16 mouse cellular contexts compared by ENCODE assay signal in genomic region chr7:135588620-135589309, GRCm38 (mm10). TPM values are rescaled to one million over a fixed set of nuclear protein-coding genes. Genes with fewer than 3 reads are reported as not detected.
DNase-seq lines count a peak whose midpoint lies in the region; ATAC-seq and TF ChIP-seq lines count a peak whose summit lies in the region.
"Had no signal": no experiment of that assay in that cellular context is flagged by ENCODE, and none has a peak within 500 bp of the region (broad histone marks: within the 10 kb centered on the region; RNA-seq: fewer than 3 reads in every experiment).

No protein-coding gene starts in this region.

- H3K4me2 ChIP-seq in hindbrain, postnatal 0 days (ENCODE audit: low read depth, low read length): no peak overlapping the region
- H3K4me2 ChIP-seq: stomach, embryonic 15.5 days had no signal

- H3K9ac ChIP-seq in hindbrain, postnatal 0 days (replicated peaks; ENCODE audit: low read length): no peak overlapping the region
- peak overlapping the region; percentile 68 for H3K9ac ChIP-seq in MEL (ENCODE audit: control insufficient read depth, low read depth, low read length, poor library complexity, severe bottlenecking)
- H3K9ac ChIP-seq: forebrain, postnatal 0 days; stomach, embryonic 15.5 days had no signal

- TF ChIP-seq EP300 in MEL (IDR thresholded peaks at IDR 0.05; ENCODE audit: low read depth in 1 of 2, low read length in 2 of 2): no peak

- no peaks in the 10 kb centered on the region for H3K36me3 ChIP-seq in hindbrain, embryonic 10.5 days
- H3K36me3 ChIP-seq in hindbrain, postnatal 0 days (ENCODE audit: insufficient read depth, low read length): no peaks in the 10 kb centered on the region
- peaks cover 0 to 55% of the 10 kb centered on the region in 2 experiments; a peak in 2 of 4 replicates for H3K36me3 ChIP-seq in MEL (ENCODE audit: control insufficient read depth in 1 of 2, insufficient read depth in 2 of 2, low read length in 2 of 2)
- H3K36me3 ChIP-seq: stomach, embryonic 15.5 days had no signal

- no peak overlapping the region for H3K4me3 ChIP-seq in hindbrain, embryonic 10.5 days
- no peak overlapping the region for H3K4me3 ChIP-seq in hindbrain, postnatal 0 days (ENCODE audit: low read length)
- peak overlapping the region; percentile 21 to 61 for H3K4me3 ChIP-seq in MEL (ENCODE audit: control insufficient read depth in 1 of 2, insufficient read depth in 1 of 2, low read depth in 2 of 2, low read length in 2 of 2)
- H3K4me3 ChIP-seq: stomach, embryonic 15.5 days had no signal

- peak in 1 of 2 experiments; percentile 64; a peak in 1 of 4 replicates for TF ChIP-seq POLR2A in MEL (IDR thresholded peaks at IDR 0.05; ENCODE audit: control insufficient read depth in 1 of 2, insufficient read depth in 1 of 2, low read depth in 1 of 2, low read length in 2 of 2, poor library complexity in 1 of 2)

- H3K27ac ChIP-seq in hindbrain, embryonic 10.5 days: 0 out of 2 replicates have a peak overlapping the region, but pooled peaks have one; percentile 2
- no peak overlapping the region for H3K27ac ChIP-seq in hindbrain, postnatal 0 days
- peak overlapping the region; percentile 85 for H3K27ac ChIP-seq in MEL (ENCODE audit: control insufficient read depth, low read depth, low read length)
- H3K27ac ChIP-seq: stomach, embryonic 15.5 days had no signal

- no peak for TF ChIP-seq RAD21 in MEL (IDR thresholded peaks at IDR 0.05; ENCODE audit: low read depth, low read length)

- no peak for TF ChIP-seq CTCF in hindbrain, postnatal 0 days (IDR thresholded peaks at IDR 0.05; ENCODE audit: low read depth)
- TF ChIP-seq CTCF in MEL (IDR thresholded peaks at IDR 0.05 in 2 of 3, conservative IDR thresholded peaks at IDR 0.05 in 1 of 3; ENCODE audit: control insufficient read depth in 1 of 3, insufficient read depth in 1 of 3, low read depth in 2 of 3, low read length in 3 of 3, poor library complexity in 1 of 3, severe bottlenecking in 1 of 3): no peak

- H3K4me1 ChIP-seq in hindbrain, embryonic 10.5 days (replicated peaks): peaks cover 30% of the 10 kb centered on the region
- H3K4me1 ChIP-seq in hindbrain, postnatal 0 days (ENCODE audit: insufficient read depth, low read length): peaks cover 3% of the 10 kb centered on the region; the same call in 1 of the 2 replicates
- peaks cover 19 to 48% of the 10 kb centered on the region in 2 experiments for H3K4me1 ChIP-seq in MEL (ENCODE audit: control insufficient read depth in 1 of 2, insufficient read depth in 2 of 2, low read length in 2 of 2)
- H3K4me1 ChIP-seq: stomach, embryonic 15.5 days had no signal

- DNase-seq in hindbrain, embryonic 10.5 days (ENCODE audit: low spot score): no peak
- no peak for DNase-seq in hindbrain, postnatal 0 days (ENCODE audit: low spot score)
- DNase-seq in MEL (ENCODE audit: low read depth, low spot score) (peak; percentile 90), liver (peak; percentile 61)
- DNase-seq in adrenal gland, adult 8-10 months: no peak
- DNase-seq in urinary bladder, adult 18-20 months (ENCODE audit: low spot score in 2 of 2): no peak
- DNase-seq in retina, postnatal 1 day: no peak
- DNase-seq: forebrain, postnatal 0 days; heart, postnatal 14 days; kidney, postnatal 36 days; left cerebral cortex, postnatal 4 days had no signal

- peaks cover 18% of the 10 kb centered on the region for H3K79me2 ChIP-seq in MEL (ENCODE audit: control insufficient read depth, insufficient read depth, low read length, poor library complexity)

- WGBS in hindbrain, embryonic 10.5 days: 77% methylated on average over 8 of the region's 8 CpGs
- WGBS in hindbrain, postnatal 0 days: 74% methylated on average over 8 of the region's 8 CpGs

- no peaks in the 10 kb centered on the region for H3K27me3 ChIP-seq in hindbrain, embryonic 10.5 days (ENCODE audit: insufficient read depth, poor library complexity, severe bottlenecking)
- no peaks in the 10 kb centered on the region for H3K27me3 ChIP-seq in hindbrain, postnatal 0 days (ENCODE audit: insufficient read depth, low read length)
- no peaks in the 10 kb centered on the region for H3K27me3 ChIP-seq in MEL (ENCODE audit: control insufficient read depth in 1 of 2, insufficient read depth in 2 of 2, low read length in 2 of 2)
- H3K27me3 ChIP-seq: stomach, embryonic 15.5 days had no signal

- no peaks in the 10 kb centered on the region for H3K9me3 ChIP-seq in hindbrain, embryonic 10.5 days
- H3K9me3 ChIP-seq in hindbrain, postnatal 0 days (ENCODE audit: low read length): no peaks in the 10 kb centered on the region
- H3K9me3 ChIP-seq in MEL (replicated peaks; ENCODE audit: insufficient read depth, low read length): no peaks in the 10 kb centered on the region
- H3K9me3 ChIP-seq: stomach, embryonic 15.5 days had no signal

- no peak for ATAC-seq in hindbrain, postnatal 0 days
- peak; percentile 72 for ATAC-seq in megakaryocyte-erythroid progenitor cell, adult 5-6 weeks (replicated peaks; ENCODE audit: low FRiP score, low TSS enrichment, poor library complexity, severe bottlenecking)
- ATAC-seq: forebrain, postnatal 0 days; intestine, postnatal 0 days; lung, postnatal 0 days; midbrain, embryonic 16.5 days had no signal

TF ChIP-seq in MEL, 35 proteins besides CTCF, POLR2A, EP300 and RAD21:
- TF ChIP-seq GATA1 (IDR thresholded peaks at IDR 0.05; ENCODE audit: low read depth, low read length): peak; percentile 67
- peak; percentile 38; the same call in 1 of the 2 replicates for TF ChIP-seq TAL1 (IDR thresholded peaks at IDR 0.05; ENCODE audit: low read length)
- no peak for TF ChIP-seq RCOR1 (IDR thresholded peaks at IDR 0.05; ENCODE audit: low read depth, low read length)
- no peak for TF ChIP-seq E2F4 (IDR thresholded peaks at IDR 0.05; ENCODE audit: borderline replicate concordance, low read depth, low read length)
- TF ChIP-seq ZMIZ1 (IDR thresholded peaks at IDR 0.05; ENCODE audit: low read depth, low read length): no peak
- no peak for TF ChIP-seq ZNF384 (IDR thresholded peaks at IDR 0.05; ENCODE audit: low read depth, low read length)
- TF ChIP-seq UBTF (IDR thresholded peaks at IDR 0.05; ENCODE audit: borderline replicate concordance, insufficient read depth, low read depth, low read length): 0 out of 2 replicates have a peak, but pooled peaks have one; percentile 24
- no peak for TF ChIP-seq MAX (IDR thresholded peaks at IDR 0.05; ENCODE audit: low read length)
- peak; percentile 78 for TF ChIP-seq TBP (IDR thresholded peaks at IDR 0.05; ENCODE audit: low read depth, low read length)
- TF ChIP-seq ELF1 (IDR thresholded peaks at IDR 0.05; ENCODE audit: low read depth, low read length): no peak
- TF ChIP-seq MYB (IDR thresholded peaks at IDR 0.05; ENCODE audit: low read depth, low read length): no peak
- TF ChIP-seq SIN3A (IDR thresholded peaks at IDR 0.05; ENCODE audit: low read length): no peak

RNA-seq across cellular contexts. Expression of gene Ptpre, which starts 51.5 kb away (rescaled TPM):
- 0.68 and 0.85 TPM in 2 replicates for polyA plus RNA-seq in hindbrain, embryonic 10.5 days (2016; fragmentation: Nextera tagmentation; extraction: Ambion mirVana)
- total RNA-seq in hindbrain, postnatal 0 days (2014; rRNA removed): 12.4 and 13.5 TPM in 2 replicates
- polyA plus RNA-seq in hindbrain, postnatal 0 days (2015; fragmentation: Nextera tagmentation; extraction: Ambion mirVana): 8.0 and 8.2 TPM in 2 replicates
- total RNA-seq in MEL (2012; rRNA removed): 4.9 and 6.9 TPM in 2 replicates
- 10 to 100 TPM in 1 of 2 experiments, not detected in 1; 12.9 TPM for polyA plus RNA-seq in MEL (2012; ENCODE audit: insufficient read depth in 1 of 2, insufficient read length in 2 of 2, low read depth in 1 of 2, low replicate concordance in 2 of 2, missing spikeins in 1 of 2)
- total RNA-seq in megakaryocyte-erythroid progenitor cell, adult 5-6 weeks (2014; fragmentation: Nextera tagmentation): 33.6 and 33.9 TPM in 2 replicates
- total RNA-seq in megakaryocyte-erythroid progenitor cell, adult 5-6 weeks (2017): 21.4 and 39.7 TPM in 2 replicates
- 10 to 100 TPM in 2 of 4 experiments, 1 to 10 TPM in 2; 6.9 to 12.3 (median 9.7) TPM for total RNA-seq in adrenal gland, adult 8-10 months (2022)

Comparison
In these comparisons a context has a peak if more than half of its experiments do, and no peak if none do; other contexts are left out.
1. DNase-seq: peak in MEL (single experiment) and liver (single experiment); none in hindbrain, embryonic 10.5 days (single experiment), hindbrain, postnatal 0 days (single experiment), adrenal gland, adult 8-10 months (single experiment), urinary bladder, adult 18-20 months (0 of 2) and retina, postnatal 1 day (single experiment).
2. H3K4me3 ChIP-seq: peak in MEL (2 of 2); none in hindbrain, embryonic 10.5 days (single experiment) and hindbrain, postnatal 0 days (single experiment).